Mouse (Mus musculus) kidney, adult 18-20 months (tissue): ENCODE measurements around the gene Traf3.

ENCODE experiments used
- DNase-seq: peaks from one replicate; pipeline ENCODE4 v3.0.0; 2021

Gene Traf3

DNA sequence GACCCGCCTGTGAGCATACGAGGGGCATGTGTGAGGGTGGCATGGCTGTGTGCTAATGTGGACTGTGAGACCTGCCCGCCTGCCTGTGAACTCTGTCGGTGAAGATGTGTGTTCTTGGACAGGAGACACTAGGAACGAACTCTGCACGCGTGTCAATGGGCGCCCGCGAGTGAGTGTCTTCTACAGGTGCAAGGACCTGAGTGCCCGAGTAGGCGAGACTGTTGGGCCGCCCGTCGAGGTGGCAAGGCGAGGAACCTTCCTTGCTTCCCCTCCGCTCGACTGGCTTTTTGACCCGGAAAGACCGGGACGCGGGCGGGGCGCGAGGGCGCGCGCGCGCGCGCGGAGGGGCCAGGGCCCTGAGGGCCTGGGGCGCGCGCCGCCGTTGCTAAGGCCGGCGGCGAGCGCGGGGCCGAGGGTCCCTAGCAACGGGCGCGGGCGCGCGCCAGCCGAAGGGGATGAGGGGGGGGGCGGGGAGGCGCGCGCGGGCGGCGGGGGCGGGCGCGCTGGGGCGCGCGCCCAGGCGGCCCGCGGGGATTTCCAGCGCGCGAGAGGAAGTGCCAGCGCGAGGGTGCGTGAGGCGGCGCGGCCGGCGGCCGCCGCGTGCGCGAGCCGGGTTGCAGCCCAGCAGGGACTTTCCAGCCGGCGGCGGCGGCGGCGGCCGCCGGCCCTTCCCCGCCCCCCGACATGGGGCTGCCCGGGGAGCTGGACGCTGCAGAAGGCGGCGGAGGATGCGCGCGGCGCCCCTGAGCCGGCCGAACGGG is at the start of gene Traf3:
Traf3 (plus strand) TSS at position 540 of the 761 bp plus-strand sequence.
- peak; percentile 74 for DNase-seq

DNA sequence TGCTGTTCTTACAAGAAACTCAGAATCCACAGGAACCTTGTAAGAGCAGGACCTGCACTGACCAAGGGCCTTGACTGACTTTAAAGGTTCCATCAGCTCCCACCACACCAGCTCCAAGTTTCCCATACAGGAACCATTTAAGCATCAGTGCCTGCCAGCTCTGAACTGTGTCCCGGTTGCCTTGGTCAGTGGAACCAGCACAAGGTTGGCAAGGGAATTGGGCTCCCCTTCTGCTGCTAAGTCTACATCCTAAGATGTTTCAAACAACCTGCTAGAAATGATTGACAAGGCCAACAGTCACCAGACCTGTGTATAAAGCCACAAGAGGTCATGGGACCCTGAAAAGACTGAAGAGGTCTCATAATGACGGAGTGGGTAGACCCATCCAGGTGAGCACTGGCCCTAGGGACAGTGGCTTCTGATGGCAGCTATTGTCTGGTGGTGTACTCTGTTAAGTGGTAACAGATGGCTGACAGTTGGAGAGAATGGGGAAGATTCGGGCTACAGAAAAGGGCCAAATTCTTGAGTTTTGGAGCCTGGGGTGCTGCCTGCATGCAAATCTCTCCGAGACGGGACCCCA is 46.6 kb upstream of the Traf3 start:
- no peak for DNase-seq

DNA sequence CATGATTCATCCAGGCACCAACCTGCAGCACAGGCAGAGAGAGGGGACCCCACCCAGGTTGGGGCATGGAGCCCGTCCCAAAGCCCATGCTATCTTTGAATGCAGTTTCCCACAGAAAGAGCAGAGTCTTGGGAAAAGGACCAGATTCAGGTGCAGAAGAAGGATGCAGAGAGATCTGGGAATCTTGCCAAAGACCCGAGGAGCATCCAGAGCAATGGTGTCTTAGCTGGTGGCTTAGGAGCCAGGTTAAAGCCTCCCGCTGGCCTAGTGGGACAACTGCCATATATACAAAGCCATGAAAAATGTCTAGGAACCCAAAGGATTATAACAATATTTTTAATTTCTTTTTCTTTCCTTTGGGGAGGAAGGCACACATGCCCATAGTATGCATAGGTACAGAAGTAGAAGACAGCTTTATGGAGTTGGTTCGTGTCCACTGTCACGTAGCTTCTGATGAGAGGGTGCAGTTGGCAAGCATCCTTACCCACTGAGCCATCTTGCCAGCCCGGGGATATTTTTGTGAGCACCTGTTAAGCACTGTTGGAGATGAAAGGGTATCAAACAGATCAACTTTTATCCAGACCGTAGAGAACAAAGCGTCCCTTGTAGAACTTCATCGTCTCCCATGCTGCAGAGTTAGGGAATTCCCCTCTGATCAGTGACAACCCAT is 45.1 kb upstream of the Traf3 start:
- no peak for DNase-seq

DNA sequence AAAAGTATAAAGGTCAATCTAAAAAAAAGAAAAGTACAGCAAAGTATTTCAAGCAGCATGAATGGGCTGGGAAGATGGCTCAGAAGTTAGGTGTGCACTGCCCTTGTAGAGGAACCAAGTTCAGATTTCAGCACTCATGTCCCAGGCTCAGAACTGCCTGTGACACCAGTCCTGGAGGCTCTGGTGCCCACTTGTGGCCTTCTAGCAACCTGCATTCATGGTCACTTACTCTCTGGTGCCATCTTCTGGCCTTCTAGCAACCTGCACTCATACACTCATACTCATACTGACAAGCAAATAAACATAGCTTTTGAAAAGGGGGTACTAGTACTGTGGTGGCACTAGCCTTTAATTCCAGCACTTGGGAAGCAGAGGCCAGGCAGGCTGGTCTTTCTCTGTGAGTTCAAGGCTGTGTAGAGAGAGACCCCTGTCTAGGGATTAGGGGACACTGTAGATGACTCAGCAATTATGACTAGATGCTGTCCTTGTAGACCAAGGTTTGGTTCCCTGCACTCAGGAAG is 43.8 kb upstream of the Traf3 start:
- DNase-seq = peak; percentile 31

DNA sequence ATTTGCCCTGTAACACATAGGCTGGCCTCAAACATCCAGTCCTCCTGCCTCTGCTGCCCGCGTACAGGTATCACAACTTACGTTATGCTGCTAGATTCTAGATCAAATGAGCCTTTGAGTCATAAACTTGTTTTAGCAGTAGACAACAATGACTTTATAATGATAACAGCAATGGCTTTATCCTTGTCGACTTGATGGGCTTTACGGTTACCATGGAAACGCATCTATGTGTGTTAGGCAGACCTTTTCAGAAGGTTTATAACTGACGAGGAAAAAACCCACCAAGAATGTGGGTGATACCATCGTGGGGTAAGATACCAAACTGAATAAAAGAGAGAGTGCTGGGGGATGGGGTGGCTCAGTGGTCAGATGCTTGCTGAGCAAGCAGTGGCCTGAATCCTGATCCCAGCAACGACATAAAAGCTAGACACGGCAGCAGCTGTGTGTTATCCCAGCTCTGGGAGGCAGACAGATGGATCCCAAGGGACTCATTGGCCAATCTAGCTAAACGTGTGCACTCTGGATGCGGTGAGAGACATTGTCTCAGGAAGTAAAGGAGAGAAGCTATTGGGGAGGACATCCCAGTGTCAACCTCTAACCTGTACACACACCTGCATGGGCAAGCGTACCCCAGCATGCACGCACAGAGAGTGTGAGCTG is 41.4 kb upstream of the Traf3 start:
- DNase-seq = no peak

DNA sequence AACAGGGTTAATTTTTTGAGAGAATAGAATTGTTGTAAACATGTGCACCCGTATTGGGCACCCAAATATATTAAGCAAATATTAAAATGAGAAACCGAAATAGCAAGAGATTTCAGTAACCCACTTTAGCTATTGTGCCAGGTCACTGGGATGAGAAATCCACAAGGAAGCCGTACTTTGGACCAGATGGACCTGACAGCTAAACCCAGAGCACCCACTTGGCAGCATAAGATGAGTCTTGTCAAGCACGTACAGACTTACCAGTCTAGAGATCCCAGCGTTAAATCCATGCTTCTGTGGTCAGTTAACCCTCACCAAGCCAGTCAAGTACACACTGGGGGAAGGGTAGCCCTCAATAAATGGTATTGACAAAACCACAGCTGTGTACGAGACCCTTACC is 40.5 kb upstream of the Traf3 start:
- no peak for DNase-seq

DNA sequence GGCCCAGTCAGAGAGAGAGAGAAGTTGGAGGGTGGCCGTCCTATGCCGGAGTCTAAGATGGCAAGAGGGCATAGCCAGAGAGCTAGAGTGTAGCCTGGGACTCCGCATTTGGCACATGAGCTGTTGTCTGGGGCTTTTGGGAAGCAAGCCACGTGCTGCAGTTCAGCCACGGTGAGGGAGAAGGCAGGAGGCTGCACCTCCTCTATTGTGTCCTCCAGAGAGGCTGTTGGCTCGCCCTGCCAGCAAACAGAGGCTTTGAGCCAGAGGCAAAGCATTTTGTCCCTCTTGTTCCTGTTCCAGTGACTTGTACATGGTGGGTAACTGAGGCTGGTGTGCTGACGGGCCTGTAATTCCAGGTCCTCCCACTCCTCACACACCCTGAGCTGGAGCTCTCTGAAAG is 32.0 kb upstream of the Traf3 start:
- peak; percentile 10 for DNase-seq

DNA sequence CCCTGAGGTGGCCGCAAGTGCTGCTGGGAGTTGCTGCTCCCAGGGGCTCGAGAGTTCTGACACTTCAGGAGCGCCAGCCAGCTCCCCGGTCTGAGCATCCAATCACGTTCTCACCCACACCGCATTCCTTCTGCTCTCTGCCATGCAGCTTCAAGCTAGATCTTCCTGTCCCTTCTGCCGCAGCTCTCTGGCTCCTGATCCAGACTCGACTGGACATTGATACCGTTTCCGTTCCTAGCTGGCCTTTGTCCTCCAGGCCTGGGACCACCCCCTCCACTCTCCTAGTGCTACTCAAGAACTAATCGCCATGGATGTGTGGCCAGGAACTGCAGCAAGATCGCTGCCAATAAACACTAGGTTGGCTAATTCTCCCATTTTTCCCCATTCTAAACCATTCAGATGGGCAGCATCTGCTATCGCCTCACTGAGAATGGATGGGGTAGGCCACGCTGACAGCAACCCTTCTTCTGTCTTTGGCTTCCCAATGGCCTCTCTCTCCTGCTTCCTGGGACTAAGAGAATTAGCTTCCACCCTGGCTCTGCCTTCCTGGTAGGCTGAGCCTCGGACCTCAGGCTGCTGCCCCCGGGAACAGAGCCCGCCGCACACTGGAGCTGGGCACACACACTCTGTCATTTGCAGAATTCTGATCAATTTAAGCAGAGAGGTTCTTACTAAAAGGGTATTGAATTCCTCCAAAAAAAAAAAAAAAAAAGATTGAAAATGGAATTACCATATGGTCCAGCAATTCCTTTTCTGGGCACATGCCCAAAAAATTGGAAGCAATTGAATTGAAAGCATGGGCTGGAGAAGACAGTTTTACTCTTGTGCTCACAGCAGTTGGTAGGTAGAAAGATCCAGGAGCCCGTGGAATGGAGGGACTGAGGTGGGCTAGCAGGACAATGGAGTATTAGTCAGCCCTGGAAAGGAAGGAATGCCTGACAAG is 31.1 kb upstream of the Traf3 start:
- DNase-seq = peak; percentile 9

DNA sequence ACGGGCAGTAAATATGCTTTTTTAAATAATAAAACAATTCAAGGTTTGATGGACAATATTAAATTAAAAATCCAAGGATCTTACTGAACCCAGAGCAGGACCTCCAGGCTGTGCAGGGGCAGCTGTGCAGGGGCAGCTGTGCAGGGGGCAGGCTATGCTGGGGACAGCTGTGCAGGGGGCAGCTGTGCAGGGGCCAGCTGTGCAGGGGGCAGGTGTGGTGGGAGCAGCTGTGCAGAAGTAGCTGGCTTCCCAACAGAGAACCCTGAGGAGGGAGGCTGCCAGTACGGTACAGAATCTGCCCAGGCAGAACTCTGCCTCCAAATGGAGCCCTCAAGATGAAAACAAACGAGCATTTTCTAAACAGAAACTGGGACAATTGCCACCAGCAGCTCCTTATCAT is 30.2 kb upstream of the Traf3 start:
- DNase-seq = no peak

DNA sequence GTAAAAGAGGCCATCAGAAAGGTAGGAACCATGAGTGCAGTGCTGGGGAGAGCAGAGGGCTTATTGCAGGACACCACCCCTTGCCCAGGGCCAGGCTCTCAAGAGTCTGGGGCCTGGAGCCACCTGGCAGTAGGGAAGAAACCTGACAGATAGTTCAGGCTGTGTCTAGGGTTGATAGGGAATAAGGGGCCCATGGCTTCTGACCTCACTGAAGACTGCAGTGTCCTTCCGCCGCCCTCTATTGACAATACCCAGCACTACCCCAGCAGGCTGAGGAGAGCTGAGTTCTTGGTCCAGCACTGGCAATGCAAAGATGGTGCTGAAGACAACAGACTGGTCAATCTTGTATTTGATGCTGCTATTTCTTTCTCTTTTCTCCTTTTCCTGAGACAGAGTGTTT is 29.1 kb upstream of the Traf3 start:
- no peak for DNase-seq

DNA sequence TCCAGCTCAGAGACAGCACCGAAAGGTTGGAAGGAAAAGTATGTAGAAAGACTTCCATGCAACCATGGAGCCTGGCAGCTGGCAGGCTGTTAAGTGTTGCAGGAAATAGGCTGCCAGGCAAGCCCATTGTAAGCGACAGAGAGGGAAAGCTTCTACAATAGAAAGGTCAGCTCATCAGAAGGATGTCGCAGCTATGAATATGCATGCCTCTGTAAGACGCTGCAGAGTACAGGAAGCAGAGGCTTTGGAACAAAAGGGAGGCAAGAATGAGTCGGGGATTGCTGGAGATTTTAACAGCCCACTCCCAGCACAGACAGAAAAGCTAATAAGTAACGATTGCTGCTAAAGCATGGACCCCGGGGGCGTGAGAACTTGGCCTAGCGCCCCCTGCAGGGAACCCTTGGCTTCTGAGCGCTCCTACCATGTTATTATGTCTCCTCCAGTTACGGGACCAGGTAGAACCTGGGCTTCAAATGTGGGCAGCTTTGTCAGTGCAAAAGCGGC is 23.1 kb upstream of the Traf3 start:
- DNase-seq = peak; percentile 34

DNA sequence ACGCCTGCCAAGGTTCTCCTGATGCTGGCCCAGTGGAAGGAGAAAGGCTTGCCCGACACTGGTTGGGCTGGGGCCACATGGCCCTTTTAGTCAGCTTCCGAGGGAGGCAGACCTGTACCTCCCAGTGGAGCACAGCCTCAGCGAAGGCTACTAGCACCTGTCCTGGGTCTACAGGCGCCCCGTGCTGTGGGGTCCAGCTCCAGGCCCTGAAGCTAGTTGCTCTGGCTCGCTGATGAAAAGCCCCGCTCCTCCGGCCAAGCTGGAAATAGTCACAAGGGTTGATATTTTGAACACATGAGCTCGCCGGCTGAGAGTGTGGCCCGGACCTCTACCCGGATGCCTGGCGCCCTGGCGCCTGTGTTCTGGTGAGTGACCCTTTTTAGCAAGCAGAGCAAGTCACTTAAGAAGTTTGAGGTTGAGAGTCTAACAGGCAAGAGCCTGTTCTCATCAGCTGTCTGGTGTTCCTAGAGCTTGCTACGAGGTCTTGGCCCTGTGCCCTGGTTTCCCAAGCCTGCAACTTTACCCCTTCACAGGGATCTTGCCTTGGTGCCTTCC is 22.6 kb upstream of the Traf3 start:
- no peak for DNase-seq

DNA sequence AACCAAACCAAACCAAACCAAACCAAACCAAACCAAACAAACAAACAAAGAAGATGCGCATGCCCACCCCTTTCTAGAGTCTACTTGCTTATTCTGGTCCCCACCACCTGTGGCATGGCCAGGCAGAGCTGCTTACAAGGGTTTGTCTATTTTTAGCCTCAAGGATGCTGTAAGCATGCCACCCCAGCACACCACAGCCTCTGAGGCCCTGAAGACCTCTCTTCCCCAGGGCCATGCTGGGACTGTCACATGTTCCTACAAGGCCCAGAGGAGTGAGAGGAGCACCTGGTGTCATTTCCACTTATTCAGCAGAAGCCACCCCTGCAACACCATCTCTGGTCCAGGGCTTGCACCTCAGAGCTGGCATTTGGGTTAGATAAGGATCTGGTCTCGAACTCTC is 21.6 kb upstream of the Traf3 start:
- DNase-seq = no peak

DNA sequence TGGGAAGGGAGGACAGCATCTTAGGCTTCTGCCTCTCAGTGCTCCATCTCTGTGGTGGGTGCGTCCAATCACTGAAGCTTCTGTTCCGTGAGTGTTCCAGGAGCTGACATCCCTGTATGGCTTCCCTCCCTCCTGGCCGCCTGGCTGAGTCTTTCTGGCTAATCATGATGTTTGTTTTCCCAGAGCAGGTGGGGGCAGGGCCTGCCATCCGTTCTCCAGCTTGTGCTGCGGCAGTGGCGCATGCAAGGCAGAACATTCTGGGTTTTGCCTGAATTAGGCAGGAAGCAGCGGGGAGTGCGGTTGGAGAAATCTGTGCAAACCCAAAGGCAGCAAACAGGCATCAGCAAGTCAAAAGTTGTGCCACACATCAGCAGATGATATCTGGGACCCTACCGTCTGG is 20.9 kb upstream of the Traf3 start:
- DNase-seq = no peak

DNA sequence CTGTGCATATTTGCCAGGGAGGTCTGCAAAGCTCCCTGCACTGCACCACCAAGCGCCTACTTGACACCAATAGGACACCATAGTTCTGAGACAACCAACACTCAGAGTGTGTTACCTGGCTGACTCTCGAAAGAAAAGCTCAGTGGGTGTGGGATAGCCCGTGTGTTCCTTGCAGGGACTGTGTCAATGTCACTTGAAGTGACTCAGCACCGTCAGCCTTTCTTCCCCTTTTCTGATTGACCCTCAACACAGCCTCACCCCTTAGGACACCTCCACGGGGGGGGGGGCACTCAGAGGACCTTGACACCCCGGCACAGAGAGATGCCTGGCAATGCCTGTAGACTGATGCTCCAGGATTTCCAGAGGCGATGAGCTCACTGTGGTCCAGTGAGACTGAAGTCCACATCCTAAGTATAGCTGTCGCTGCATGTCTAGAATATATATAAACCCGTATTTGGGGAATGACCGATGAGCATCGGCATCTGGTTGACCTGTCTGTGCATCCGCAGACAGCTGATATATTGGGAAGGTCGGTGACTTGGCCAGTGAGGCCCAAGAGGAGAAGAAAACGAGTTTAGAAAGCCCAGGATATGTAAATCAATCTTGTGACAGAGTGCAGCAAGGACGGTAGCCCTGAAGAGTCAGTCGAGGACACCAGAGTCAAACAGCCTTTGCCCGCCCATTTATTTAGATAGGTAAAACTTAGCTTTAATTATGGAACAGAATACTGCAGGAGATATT is 16.5 kb upstream of the Traf3 start:
- DNase-seq = no peak

DNA sequence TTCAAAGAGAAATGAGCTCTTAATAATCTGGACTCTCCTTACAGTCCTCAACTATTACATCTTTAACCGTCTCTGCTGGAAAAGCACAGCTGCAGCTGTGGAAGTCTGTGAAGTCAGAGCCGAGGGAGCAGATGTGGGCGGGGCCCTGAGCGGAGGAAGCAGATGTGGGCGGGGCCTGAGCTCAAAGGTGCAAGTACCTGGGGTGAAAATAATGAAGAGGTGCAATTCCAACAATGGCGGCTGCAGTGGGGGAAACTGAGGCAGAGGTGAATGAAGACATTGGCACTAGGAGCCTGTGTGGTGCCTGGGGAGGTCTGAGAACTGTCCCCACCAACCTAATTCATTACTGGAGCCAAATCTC is 16.0 kb upstream of the Traf3 start:
- peak; percentile 28 for DNase-seq

DNA sequence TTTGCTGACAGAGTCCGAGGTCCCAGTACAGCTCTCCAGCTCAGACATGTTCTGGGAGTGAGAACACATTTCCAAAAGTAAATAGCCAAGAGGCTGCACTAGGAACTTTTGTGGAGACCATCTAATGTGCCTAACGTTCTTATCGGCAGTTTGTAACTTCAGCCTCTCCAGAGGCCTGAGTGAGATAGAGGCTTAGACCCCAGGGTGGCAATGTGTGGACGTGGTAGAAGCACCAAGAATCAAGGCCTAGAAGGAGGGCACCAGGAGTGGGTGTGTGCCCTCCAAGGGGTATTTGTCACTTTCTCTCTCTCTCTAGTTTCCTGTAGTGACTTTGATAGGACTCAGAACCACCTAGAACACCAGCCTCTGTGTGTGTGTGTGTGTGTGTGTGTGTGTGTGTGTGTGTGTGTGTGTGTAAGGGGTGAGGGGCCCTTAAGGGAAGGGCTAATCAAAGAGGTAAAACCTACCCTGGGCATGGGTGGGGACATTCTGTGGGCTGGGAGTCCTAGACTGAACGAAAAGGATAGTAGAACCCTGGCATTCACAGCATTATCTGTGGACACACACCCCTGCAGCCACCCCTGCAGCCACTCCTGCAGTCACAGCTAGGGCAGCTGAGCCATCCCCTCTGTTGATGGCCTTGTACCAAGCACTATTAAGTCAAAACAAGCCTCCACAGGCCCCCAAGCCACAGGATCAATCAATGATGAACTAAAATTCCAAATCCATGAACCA is 14.6 kb upstream of the Traf3 start:
- DNase-seq = no peak

DNA sequence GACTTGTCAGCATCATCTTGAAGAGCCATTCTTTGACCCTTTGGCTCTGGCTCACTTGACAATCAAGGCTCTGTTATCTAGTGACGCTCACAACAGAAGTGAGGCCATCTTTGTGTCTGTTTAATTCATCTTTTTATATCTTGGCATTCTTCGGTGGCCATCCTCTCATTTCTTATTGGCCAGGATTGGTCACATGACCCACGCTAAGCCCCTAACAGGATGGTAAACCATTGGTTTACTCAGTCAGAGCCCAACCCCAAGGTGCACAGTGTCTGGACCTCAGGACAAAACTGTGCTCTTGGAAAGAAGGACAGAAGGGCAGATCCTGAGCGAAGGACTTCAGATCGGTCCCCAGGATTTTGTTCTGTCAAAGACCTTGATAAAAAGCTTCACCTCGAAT is 13.6 kb upstream of the Traf3 start:
- DNase-seq = no peak

DNA sequence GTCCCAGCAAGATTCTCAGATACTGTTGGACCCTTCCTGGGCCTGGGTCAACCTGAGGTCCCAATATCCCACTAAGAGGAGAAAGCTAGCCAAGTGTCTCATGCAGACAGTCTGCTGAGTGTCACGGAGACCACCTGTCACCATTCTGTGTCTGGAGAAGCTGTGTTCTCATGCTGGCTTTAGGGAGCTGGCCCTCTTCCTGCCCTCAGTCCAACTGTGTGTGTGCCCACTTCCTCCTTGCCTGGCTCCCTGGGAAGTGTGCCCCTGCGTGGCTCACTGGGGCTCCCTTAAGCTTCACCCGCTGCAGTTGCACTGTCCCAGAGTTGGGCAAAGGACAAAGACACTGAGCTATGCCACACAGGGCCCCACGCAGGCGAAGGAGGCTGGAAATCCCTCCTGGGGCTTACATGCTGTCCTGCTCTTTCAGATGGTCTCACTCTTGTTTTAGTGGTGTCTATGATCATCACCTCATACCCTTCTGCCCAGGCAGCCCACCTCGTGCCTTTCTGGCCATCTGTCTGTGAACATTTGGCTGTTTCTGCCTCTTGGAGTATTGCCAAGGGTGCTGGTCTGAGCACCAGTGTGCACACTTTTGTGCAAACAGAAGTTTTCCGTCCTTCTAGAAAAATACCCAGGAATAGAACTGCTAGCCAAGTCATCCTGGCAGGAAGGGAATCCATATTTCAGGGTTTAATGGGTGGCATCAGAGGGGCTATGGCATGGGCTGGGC is 13.0 kb upstream of the Traf3 start:
- no peak for DNase-seq

DNA sequence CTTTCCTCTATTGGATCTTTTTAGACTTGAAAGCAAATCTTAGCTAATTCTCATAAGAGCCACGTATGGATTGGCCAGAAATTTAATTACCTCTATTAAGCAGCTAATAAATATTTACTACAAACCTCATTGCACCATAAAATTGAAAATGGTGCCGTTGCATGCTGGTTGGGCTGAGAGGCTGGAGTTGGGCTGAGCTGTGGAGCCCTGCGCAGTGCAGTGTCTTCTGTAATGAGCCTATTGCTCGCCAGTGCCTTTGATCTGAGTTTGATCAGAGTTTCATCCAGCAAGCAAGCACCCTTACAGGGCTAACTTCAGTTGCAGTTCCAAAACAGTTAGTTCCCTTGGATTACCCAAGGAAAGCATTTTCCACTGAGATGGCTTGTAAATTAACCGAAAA is 12.2 kb upstream of the Traf3 start:
- no peak for DNase-seq
